In the genomic region with DNA sequence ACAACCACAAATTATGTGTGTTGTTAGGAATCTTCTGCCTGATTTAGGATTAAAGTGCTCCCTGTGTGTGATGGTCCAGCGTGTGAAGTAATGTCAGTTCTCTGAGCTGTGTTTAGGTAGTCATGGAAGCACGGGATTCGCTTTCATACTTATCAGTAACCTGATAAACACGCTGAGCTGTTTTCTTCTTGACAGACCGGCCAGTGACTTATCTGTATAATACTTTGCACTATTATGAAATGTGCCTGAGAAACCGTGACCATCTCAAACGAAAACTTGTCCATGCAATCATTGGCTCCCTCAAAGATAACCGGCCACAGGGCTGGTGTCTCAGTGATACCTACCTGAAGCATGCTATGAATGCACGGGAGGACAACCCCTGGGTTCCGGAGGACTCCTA, we compare ENCODE assay signal across 16 mouse cellular contexts. TPM values are rescaled to one million over a fixed set of nuclear protein-coding genes. Genes with fewer than 3 reads are reported as not detected.
"Had no signal": no experiment of that assay in that cellular context is flagged by ENCODE, and none has a peak within 500 bp of the region (broad histone marks: within the 10 kb centered on the region; RNA-seq: fewer than 3 reads in every experiment).

No protein-coding gene starts in this region.

- H3K4me3 ChIP-seq: neural tube, embryonic 13.5 days; neural tube, embryonic 15.5 days; stomach, embryonic 15.5 days had no signal

- H3K9ac ChIP-seq: neural tube, embryonic 13.5 days; neural tube, embryonic 15.5 days; stomach, embryonic 15.5 days had no signal

- H3K4me2 ChIP-seq: neural tube, embryonic 13.5 days; neural tube, embryonic 15.5 days; stomach, embryonic 15.5 days had no signal

- H3K27ac ChIP-seq: neural tube, embryonic 13.5 days; neural tube, embryonic 15.5 days; stomach, embryonic 15.5 days; stomach, postnatal 0 days had no signal

- H3K27me3 ChIP-seq: neural tube, embryonic 13.5 days; neural tube, embryonic 15.5 days; stomach, embryonic 15.5 days had no signal

- H3K9me3 ChIP-seq: neural tube, embryonic 13.5 days; neural tube, embryonic 15.5 days; stomach, embryonic 15.5 days had no signal

- DNase-seq: retina, postnatal 1 day; right cerebral cortex, adult 18-20 months; right cerebral cortex, postnatal 14 days; right cerebral cortex, postnatal 25 days; right cerebral cortex, postnatal 4 days; spleen, adult 18-20 months; thymus, adult 18-20 months; thymus, adult 2 months; thymus, postnatal 14 days; thymus, postnatal 25 days; thymus, postnatal 4 days had no signal

- H3K4me1 ChIP-seq: neural tube, embryonic 13.5 days; neural tube, embryonic 15.5 days; stomach, embryonic 15.5 days had no signal

RNA-seq across cellular contexts. Expression of gene Arg1, which starts 21.7 kb away (rescaled TPM):
- polyA plus RNA-seq: spleen, adult 2 months had no signal
